Mouse (Mus musculus): ENCODE data around the gene Gse1. TPM values are rescaled to one million over a fixed set of nuclear protein-coding genes. Genes with fewer than 3 reads are reported as not detected.

Gene Gse1
- total RNA-seq, 1 experiment from 2014 or later: 16.6 TPM

DNA sequence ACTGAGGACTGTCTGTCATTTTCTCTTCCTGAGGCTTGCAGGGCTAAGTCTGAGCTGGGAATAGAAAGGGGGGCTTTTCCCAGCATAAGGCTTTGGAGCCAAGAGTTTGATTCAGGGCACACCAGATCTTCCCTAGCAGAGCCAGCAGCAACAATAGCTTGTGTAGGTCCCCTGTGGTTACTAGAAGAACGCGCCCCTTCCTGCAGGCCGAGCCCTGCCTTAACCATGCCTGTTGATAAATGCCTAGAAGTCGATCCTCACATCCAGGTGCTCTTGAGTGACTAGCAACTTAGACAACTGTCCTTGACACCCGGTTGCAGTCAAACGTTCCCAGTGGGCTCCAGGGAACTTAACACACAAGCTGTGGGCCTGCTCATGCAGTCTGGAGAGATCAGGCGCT lies 195.3 kb downstream of the Gse1 start:
- ATAC-seq (replicated peaks in 1 of 2; ENCODE audit: insufficient read depth in 1 of 2, low FRiP score in 2 of 2, low TSS enrichment in 1 of 2, low read depth in 1 of 2, poor library complexity in 2 of 2, severe bottlenecking in 2 of 2): no peak

- no peak for ATAC-seq (replicated peaks in 1 of 2; ENCODE audit: insufficient read depth in 1 of 2, low FRiP score in 2 of 2, low TSS enrichment in 1 of 2, low read depth in 1 of 2, poor library complexity in 2 of 2, severe bottlenecking in 2 of 2)
Observed at GRCm38 (mm10) chr8:120424829-120425198, 196.6 kb downstream of the Gse1 start.

DNA sequence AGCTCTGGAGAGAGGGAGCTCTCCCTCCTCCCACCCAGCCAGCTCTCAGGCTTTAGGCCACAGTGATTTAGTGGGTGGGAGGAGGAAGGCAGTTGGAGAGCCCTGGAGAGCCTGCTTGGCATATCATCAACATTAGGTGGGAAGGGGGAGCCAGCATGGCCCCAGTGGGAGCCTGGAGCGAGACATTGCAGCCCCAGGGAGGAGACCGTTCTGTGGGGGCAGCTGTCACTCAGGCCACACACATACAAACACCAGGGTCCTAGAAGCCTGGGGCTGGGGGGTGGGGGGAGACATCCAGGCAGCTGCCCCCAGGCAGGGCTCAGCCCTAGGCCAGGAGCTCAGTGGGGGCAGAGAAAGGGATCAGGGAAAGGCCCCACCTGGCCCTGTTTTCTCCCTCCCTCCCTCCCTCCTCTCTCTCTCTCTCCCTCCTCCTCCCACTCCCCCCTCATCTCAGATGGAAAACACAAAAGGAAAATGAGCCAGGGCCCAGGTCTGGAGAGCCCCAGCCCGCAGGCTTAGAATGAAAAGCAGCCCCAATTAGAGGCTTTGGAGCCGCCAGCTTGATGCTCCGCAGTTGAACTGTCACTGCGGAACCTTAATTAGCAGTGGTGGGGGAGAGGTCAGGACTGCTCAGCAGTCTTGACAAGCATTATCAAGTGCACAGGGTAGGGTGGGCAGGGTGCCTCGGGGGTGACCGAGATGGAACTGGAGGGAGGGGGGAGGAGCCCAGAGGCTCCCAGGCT lies 197.1 kb downstream of the Gse1 start:
- ATAC-seq (replicated peaks in 1 of 2; ENCODE audit: insufficient read depth in 1 of 2, low FRiP score in 2 of 2, low TSS enrichment in 1 of 2, low read depth in 1 of 2, poor library complexity in 2 of 2, severe bottlenecking in 2 of 2): no peak

DNA sequence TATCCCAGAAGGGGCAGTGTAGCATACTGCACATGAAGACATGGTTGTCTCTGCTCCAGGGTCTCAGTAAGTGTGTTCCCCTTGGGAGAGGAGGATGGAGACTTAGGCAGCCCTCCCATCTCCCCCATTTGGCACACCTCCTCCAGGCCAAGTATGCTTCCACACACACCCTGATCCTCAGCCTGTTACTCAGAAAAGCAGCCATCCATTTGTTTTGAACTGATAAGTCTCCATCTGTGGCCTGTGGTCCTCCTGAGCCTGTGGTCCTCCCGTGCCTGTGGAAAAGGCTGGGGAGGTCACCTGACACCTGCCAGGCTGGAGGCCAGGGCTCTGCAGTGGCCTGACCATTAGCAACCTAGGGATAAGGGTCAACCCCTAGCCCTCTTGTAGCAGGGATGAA lies 197.8 kb downstream of the Gse1 start:
- no peak for ATAC-seq (replicated peaks in 1 of 2; ENCODE audit: insufficient read depth in 1 of 2, low FRiP score in 2 of 2, low TSS enrichment in 1 of 2, low read depth in 1 of 2, poor library complexity in 2 of 2, severe bottlenecking in 2 of 2)

DNA sequence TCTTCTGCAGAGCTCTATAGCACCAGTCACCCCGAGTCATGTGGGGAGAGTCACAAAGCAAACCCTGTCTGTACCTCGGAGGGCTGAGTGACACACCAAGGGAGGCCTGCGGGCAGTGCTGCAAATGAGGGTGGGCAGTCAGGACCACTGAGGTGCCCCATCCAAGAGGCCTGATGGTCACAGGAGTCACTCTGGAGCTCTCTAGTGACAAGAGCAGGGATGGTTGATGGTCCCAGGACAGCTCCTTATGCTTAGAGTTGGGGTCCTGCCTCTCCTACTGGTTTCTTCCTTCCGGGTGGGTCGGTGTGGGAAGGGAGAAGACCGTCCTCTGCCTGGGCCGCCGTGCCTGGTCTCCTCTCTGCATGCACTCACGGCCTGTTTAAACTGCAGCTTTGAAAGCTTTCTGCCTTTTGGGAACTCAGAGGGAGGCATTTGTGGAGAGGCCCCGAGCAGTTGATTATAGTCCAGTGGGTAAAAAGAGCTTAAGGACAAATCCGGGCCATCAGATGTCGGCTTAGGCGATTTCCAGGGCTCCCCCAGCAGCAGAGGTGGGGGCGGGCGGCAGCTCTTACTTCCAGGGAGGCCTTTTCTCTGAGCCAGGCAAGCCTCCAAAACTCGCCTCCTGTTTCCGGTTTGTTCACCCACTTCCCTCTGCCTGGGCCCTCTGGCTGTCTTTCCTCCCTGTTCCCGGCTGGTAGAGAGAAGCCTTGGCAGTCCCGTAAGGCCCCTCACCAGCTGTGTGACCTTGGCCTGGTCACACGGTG lies 198.5 kb downstream of the Gse1 start:
- peak; percentile 30 to 46; a peak in 3 of 4 replicates for ATAC-seq (replicated peaks in 1 of 2; ENCODE audit: insufficient read depth in 1 of 2, low FRiP score in 2 of 2, low TSS enrichment in 1 of 2, low read depth in 1 of 2, poor library complexity in 2 of 2, severe bottlenecking in 2 of 2)

DNA sequence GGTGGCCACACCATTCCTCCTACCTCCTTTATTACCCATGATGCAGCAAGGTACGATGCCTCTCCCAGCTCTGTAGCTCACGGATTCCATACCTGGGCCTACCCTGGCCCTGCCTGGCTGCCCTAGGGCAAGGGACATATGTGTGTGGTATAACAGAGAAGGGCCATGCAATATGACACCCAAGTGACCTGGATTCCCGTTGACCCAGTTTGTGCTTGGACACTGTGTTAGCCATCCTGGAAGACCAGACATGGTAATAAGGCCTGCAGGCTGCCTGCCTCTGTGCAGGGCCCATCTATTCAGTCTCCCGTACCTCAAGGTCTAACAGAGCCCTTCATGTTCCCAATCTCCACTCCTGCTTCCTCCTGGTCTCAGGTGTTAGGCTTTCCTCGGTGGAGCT lies 200.2 kb downstream of the Gse1 start:
- no peak for ATAC-seq (replicated peaks in 1 of 2; ENCODE audit: insufficient read depth in 1 of 2, low FRiP score in 2 of 2, low TSS enrichment in 1 of 2, low read depth in 1 of 2, poor library complexity in 2 of 2, severe bottlenecking in 2 of 2)

DNA sequence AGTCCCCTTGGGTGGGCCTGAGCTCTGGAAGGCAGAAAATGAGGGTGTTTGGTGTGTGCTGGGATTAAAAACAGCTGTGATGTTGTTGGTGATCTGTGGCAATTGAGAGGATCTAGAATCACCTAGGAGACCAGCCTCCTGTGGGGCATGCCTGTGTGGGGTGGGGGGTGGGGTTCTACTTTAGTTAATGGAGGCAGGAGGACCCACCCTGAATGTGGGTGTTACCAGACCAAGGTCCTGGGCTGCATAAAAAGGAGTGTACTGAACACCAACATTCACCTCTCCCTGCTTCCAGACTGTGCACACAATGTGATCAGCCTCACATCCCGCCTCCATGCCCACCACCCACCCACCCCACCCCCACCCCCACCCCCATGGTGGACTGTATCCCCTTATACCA lies 200.9 kb downstream of the Gse1 start:
- ATAC-seq (replicated peaks in 1 of 2; ENCODE audit: insufficient read depth in 1 of 2, low FRiP score in 2 of 2, low TSS enrichment in 1 of 2, low read depth in 1 of 2, poor library complexity in 2 of 2, severe bottlenecking in 2 of 2): no peak

GRCm38 (mm10) chr8:120431042-120431441 lies 202.8 kb downstream of the Gse1 start:
- no peak for ATAC-seq (replicated peaks in 1 of 2; ENCODE audit: insufficient read depth in 1 of 2, low FRiP score in 2 of 2, low TSS enrichment in 1 of 2, low read depth in 1 of 2, poor library complexity in 2 of 2, severe bottlenecking in 2 of 2)

DNA sequence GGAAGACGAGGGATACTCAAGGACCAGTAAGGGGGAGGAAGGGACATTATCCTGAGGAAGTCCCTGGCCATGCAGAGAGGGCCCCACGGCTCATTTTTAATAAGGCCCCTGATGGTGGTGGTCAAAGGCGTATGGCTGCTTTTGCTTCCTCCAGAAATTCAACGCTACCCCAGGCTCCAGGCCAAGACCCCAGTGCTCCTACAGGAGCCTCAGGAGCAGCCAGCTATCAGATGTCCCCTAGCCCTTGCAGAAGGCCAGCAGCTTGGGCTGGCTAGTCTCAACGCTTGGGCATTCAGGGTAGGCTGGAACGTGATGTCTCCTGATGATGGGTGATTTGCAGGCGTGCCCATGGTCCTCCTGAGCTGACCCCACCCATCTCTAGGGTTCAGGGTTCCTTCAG lies 204.2 kb downstream of the Gse1 start:
- no peak for ATAC-seq (replicated peaks in 1 of 2; ENCODE audit: insufficient read depth in 1 of 2, low FRiP score in 2 of 2, low TSS enrichment in 1 of 2, low read depth in 1 of 2, poor library complexity in 2 of 2, severe bottlenecking in 2 of 2)

DNA sequence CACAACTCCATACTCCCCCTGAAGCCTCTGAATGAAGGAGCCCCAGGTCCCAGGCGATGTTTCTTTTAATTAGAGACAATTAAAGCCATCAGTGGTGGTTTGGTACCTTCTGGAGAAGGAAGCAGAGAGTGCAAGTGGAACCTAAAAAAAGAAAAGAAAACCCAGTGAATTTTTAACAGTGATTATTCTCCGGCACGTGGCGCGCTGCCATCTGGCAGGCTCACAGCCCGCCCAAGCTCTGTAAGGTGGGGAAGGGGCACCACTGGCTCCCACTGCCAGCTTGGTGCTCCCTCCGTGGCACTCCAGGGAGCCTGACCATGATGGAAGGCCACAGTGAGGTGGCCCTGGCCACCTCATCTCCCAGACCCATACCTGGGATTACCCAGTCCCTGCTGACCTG lies 204.9 kb downstream of the Gse1 start:
- ATAC-seq (replicated peaks in 1 of 2; ENCODE audit: insufficient read depth in 1 of 2, low FRiP score in 2 of 2, low TSS enrichment in 1 of 2, low read depth in 1 of 2, poor library complexity in 2 of 2, severe bottlenecking in 2 of 2): no peak

DNA sequence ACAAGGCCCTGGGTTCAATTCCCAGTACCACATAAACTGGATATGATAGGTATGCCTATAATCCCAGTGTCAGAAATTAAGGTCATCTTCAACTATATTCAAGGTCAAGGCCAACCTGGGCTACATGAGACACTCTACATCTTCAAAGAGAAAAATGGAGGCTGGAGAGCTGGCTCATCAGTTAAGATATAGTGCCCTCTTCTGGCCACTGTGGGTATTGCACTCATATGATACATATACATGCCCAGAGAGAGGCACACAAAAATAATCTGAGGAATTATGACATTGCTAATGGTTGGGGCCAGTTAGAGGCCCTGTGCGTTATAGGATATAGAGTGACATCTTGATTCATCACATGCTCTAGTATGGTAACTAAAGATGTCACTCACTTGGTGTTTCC lies 205.5 kb downstream of the Gse1 start:
- ATAC-seq (replicated peaks in 1 of 2; ENCODE audit: insufficient read depth in 1 of 2, low FRiP score in 2 of 2, low TSS enrichment in 1 of 2, low read depth in 1 of 2, poor library complexity in 2 of 2, severe bottlenecking in 2 of 2): no peak

GRCm38 (mm10) chr8:120435781-120436180 lies 207.5 kb downstream of the Gse1 start:
- no peak for ATAC-seq (replicated peaks in 1 of 2; ENCODE audit: insufficient read depth in 1 of 2, low FRiP score in 2 of 2, low TSS enrichment in 1 of 2, low read depth in 1 of 2, poor library complexity in 2 of 2, severe bottlenecking in 2 of 2)

DNA sequence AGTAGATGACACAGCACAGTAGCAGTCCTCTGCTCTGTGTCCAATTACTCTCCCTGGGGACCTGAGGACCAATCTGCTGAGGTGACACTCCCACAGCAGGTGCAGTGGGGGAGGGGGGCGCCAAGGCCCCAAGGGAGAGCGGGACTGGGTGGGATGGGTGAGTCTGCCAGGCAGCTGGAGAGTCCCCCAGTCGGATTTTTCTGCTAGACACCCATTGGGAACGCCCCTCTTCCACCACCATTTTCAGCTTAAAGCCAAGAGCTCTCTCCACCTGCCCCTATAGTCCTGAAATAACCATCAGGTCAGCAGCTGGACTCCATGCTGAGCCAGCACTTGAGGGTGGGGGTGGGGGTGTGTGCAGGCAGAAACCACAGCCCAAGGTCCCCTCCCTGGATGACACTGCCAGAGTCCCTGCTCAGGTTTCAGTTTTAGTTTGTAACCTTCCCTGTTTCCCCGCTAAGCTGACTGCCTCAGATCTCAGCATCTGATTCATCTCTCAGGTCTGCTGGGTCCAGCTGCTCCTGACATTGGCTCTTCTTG lies 208.3 kb downstream of the Gse1 start:
- peak; percentile 35 to 36; a peak in 3 of 4 replicates for ATAC-seq (replicated peaks in 1 of 2; ENCODE audit: insufficient read depth in 1 of 2, low FRiP score in 2 of 2, low TSS enrichment in 1 of 2, low read depth in 1 of 2, poor library complexity in 2 of 2, severe bottlenecking in 2 of 2)

DNA sequence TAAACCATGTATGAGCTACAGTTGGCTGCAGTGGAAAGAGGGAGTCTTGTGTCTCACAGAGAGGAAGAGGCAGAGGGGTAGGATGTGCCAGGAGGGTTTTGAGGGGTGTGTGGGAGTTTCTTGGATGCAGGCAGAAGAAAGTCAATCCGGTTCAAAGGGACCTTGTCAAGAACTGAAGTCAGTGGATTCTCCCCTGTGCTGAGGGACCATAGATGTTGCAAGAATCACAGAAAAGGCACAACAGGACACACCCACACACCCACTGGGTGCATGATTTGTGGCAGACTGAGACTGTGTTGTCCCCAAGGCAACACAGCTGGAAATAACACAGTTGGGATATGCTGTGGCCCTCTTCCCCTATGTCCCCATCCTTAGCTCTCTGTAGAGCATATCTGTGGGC lies 209.0 kb downstream of the Gse1 start:
- ATAC-seq (replicated peaks in 1 of 2; ENCODE audit: insufficient read depth in 1 of 2, low FRiP score in 2 of 2, low TSS enrichment in 1 of 2, low read depth in 1 of 2, poor library complexity in 2 of 2, severe bottlenecking in 2 of 2): no peak

DNA sequence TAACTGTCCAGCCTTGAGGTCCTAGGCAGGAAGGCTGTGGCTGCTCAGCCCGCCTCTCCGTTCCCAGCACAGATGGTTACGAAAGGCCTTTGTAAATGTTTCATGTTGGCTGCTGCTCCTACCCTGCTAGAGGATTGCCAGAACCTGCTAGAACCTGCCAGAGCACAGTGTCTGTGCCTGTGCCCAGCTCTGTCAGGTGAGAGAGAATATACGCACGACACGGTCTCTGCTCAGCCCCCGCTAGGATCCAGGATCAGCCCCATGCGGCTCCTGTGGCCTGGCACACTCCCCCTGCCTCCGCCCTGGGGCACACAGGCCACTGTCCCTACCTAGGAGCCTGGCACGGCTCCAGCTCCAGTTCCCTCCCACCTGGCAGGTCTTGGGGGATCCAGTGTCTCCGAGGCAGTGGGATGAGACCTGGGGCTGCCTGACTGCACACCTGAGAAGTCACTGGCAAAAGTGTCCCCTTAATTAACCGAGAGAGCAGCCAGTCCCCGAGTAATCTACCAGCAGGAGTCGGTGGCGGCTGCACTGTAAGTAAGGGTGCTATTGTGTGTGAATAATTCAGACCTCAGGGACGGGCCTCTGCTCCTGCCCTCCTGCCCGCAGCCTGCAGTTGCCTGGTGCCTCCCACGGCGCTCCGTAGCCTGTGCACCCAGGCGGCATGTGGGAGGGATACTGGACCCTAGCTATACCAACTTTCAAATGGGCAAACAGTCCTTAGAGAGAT lies 209.6 kb downstream of the Gse1 start:
- ATAC-seq (replicated peaks in 1 of 2; ENCODE audit: insufficient read depth in 1 of 2, low FRiP score in 2 of 2, low TSS enrichment in 1 of 2, low read depth in 1 of 2, poor library complexity in 2 of 2, severe bottlenecking in 2 of 2): no peak

DNA sequence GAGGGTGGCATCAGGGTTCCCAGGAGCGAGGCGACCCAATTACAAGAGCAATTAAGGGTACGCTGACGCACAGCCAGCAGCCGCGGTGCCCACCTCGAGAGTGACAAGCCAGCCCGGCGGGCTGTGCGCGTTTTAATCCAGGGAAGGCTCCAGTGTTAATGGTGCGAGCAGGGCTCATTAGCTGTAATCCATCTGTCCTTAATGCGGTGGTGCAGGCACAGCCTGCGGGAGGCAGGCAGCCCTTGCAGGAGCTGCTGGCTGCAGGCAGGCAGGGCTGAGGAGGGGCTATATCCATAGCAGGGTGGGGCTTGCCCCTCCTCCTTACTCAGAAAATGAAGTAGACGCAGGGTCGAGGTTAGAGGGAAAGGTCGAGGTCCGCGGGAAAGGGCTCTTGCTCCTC lies 211.1 kb downstream of the Gse1 start:
- no peak for ATAC-seq (replicated peaks in 1 of 2; ENCODE audit: insufficient read depth in 1 of 2, low FRiP score in 2 of 2, low TSS enrichment in 1 of 2, low read depth in 1 of 2, poor library complexity in 2 of 2, severe bottlenecking in 2 of 2)

GRCm38 (mm10) chr8:120440739-120441138 lies 212.5 kb downstream of the Gse1 start:
- no peak for ATAC-seq (replicated peaks in 1 of 2; ENCODE audit: insufficient read depth in 1 of 2, low FRiP score in 2 of 2, low TSS enrichment in 1 of 2, low read depth in 1 of 2, poor library complexity in 2 of 2, severe bottlenecking in 2 of 2)

GRCm38 (mm10) chr8:120441637-120442036 lies 213.4 kb downstream of the Gse1 start:
- ATAC-seq (replicated peaks in 1 of 2; ENCODE audit: insufficient read depth in 1 of 2, low FRiP score in 2 of 2, low TSS enrichment in 1 of 2, low read depth in 1 of 2, poor library complexity in 2 of 2, severe bottlenecking in 2 of 2): no peak

Data from hematopoietic stem cell, adult 5-6 weeks (primary cell).